Mouse (Mus musculus): ENCODE measurements around the gene Lpcat2. TPM values are rescaled to one million over a fixed set of nuclear protein-coding genes. Genes with fewer than 3 reads are reported as not detected.

Lpcat2 gene
- total RNA-seq, 2 experiments from 2014 or later: 1.0 to 1.6 TPM

- no peak for DNase-seq (ENCODE audit: low spot score)
- intact Hi-C loops (cut with DNase I): no loop called here
Measured at GRCm38 (mm10) chr8:92903488-92904135, 48.5 kb downstream of the Lpcat2 start.

GRCm38 (mm10) chr8:92906553-92906952, 51.4 kb downstream of the Lpcat2 start:
- DNase-seq (ENCODE audit: low spot score): no peak
- intact Hi-C loops (cut with DNase I): no loop called here

GRCm38 (mm10) chr8:92908448-92908847, 53.3 kb downstream of the Lpcat2 start:
- intact Hi-C loops (cut with DNase I): no loop called here
- no peak for DNase-seq (ENCODE audit: low spot score)

GRCm38 (mm10) chr8:92911477-92911876, 56.3 kb downstream of the Lpcat2 start:
- no peak for DNase-seq (ENCODE audit: low spot score)
- intact Hi-C loops (cut with DNase I): no loop called here

- no peak for DNase-seq (ENCODE audit: low spot score)
- intact Hi-C loops (cut with DNase I): no loop called here
Measured at GRCm38 (mm10) chr8:92913396-92913795, 58.3 kb downstream of the Lpcat2 start.

GRCm38 (mm10) chr8:92916082-92916481, 60.9 kb downstream of the Lpcat2 start:
- DNase-seq (ENCODE audit: low spot score): no peak
- intact Hi-C loops (cut with DNase I): no loop called here

- intact Hi-C loops (cut with DNase I): no loop called here
- no peak for DNase-seq (ENCODE audit: low spot score)
Measured at GRCm38 (mm10) chr8:92921768-92922167, 66.6 kb downstream of the Lpcat2 start.

- no peak for DNase-seq (ENCODE audit: low spot score)
- intact Hi-C loops (cut with DNase I): no loop called here
Measured at GRCm38 (mm10) chr8:92928986-92929385, 73.8 kb downstream of the Lpcat2 start.

- DNase-seq (ENCODE audit: low spot score): no peak
- intact Hi-C loops (cut with DNase I): no loop called here
Measured at GRCm38 (mm10) chr8:92938056-92938455, 82.9 kb downstream of the Lpcat2 start.

GRCm38 (mm10) chr8:92949071-92949470, 93.9 kb downstream of the Lpcat2 start:
- intact Hi-C loops (cut with DNase I): no loop called here
- no peak for DNase-seq (ENCODE audit: low spot score)

- intact Hi-C loops (cut with DNase I): no loop called here
- no peak for DNase-seq (ENCODE audit: low spot score)
Measured at GRCm38 (mm10) chr8:92950639-92951371, 95.7 kb downstream of the Lpcat2 start.

GRCm38 (mm10) chr8:92954044-92954443, 98.9 kb downstream of the Lpcat2 start:
- no peak for DNase-seq (ENCODE audit: low spot score)
- intact Hi-C loops (cut with DNase I): no loop called here

- DNase-seq (ENCODE audit: low spot score): no peak
- intact Hi-C loops (cut with DNase I): no loop called here
Measured at GRCm38 (mm10) chr8:92959779-92960178, 104.6 kb downstream of the Lpcat2 start, which contains the start of gene Slc6a2. Gene Slc6a2 (plus strand): TSS chr8:92960079.

GRCm38 (mm10) chr8:92960451-92960911, 105.3 kb downstream of the Lpcat2 start:
- no peak for DNase-seq (ENCODE audit: low spot score)
- intact Hi-C loops (cut with DNase I): no loop called here

- intact Hi-C loops (cut with DNase I): no loop called here
- no peak for DNase-seq (ENCODE audit: low spot score)
Measured at GRCm38 (mm10) chr8:92961088-92961487, 105.9 kb downstream of the Lpcat2 start.

- intact Hi-C loops (cut with DNase I): no loop called here
- no peak for DNase-seq (ENCODE audit: low spot score)
Measured at GRCm38 (mm10) chr8:92964556-92964955, 109.4 kb downstream of the Lpcat2 start.

Small RNA genes lying within 50 kb of the gene (microRNA-seq; reads per million reads assigned to microRNA genes)
- not detected for gene Gm22151

Other genes starting within 250 kb of the Lpcat2 start
- not detected for gene Irx6, start 181.1 kb upstream of the Lpcat2 start, total RNA-seq (2021)
- gene Mmp2, start 28.0 kb upstream of the Lpcat2 start, total RNA-seq (2021): 100 to 1,000 TPM in 1 of 2 experiments, 10 to 100 TPM in 1; 94.3 to 106 TPM
- gene Capns2, start 46.1 kb downstream of the Lpcat2 start, total RNA-seq (2021): not detected
- gene Slc6a2, start 104.7 kb downstream of the Lpcat2 start, total RNA-seq (2021): under 1 TPM; 0.05 to 0.08 TPM
- gene Ces1a, start 192.9 kb downstream of the Lpcat2 start, total RNA-seq (2021): not detected
- not detected for gene Ces1b, start 224.7 kb downstream of the Lpcat2 start, total RNA-seq (2021)